Mouse (Mus musculus): ENCODE measurements around the gene Fam209. TPM values are rescaled to one million over a fixed set of nuclear protein-coding genes. Genes with fewer than 3 reads are reported as not detected.

The Fam209 gene
- polyA plus RNA-seq, 1 experiment from 2014 or later, result not detected

DNA sequence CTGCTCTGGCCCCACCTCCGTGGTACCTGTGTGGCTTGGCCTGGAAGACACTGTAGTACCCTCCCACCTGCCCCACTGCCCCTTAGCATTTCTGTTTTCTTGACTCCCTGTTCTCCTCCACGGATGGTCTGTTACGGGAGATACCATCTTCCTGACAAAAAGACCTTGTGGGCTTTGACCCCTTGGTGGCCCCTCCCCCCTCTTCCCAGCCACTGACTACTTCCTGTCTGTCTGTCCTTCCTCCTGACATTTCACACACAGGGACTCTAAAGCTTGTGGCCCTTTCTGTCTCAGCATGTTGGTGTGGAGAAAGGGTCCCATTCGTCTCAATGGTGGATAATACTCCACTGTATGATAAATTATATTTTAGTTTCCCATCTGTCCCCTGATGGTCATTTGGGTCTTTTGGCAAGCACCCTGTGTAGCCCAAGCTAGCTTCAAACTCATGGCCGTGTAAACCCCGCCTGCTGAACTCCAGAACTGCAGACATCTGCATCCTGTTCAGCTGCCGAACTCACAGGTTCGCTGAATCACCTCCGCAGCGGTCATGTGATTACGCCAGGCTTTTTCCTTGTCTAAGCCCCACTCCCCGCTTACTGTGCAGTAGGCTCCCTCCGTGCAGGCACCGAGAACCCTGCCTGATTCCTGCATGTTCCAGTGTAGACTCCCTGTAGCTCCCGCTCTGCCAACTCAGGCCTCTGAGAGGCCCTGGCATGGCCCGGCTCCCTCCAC, 9.5 kb downstream of the Fam209 start:
- Histone ChIP-seq H3K9me3 (replicated peaks) (no peaks in the 10 kb centered on the region), H3K4me3 (no peak overlapping the region), H3K4me1 (no peaks in the 10 kb centered on the region), H3K27me3 (peaks cover 4% of the 10 kb centered on the region), H3K4me2 (replicated peaks) (no peak overlapping the region), H3K36me3 (no peaks in the 10 kb centered on the region), H3K27ac (no peak overlapping the region), H3K9ac (no peak overlapping the region)
- no peak for ATAC-seq (ENCODE audit: low FRiP score)
- 88% methylated on average over 16 of the region's 16 CpGs for WGBS

DNA sequence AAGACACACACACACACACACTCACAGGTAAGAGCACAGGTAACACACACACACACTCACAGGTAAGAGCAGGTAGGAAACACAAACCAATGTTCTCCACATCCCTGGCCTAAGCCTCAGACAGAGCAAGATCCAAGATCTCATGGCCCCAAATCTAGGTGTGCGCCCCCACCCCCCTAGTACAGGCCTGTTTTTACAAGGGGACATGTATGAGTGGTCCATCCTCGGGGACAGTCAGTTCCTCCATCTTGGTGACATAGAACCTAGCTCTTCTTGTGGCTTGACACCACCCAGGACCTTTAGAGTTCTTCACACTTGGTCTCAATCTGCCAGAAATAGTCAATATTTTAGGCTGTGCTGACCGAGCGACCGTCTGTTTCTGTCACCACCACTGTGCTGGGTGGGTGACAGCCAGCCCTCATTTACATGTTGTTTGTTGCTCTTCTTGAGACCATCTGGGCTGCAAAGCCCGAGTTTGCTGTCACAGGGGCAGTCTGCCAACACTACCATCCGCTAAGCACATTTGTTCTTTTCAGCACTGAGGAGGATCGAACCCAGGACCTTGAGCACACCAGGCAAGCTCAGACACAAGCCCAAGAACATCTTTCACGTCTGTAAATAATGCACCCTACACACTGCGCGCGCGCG, 11.6 kb downstream of the Fam209 start:
- Histone ChIP-seq H3K9me3 (replicated peaks) (no peaks in the 10 kb centered on the region), H3K9ac (no peak overlapping the region), H3K27me3 (peaks cover 4% of the 10 kb centered on the region), H3K27ac (no peak overlapping the region), H3K4me2 (replicated peaks) (no peak overlapping the region), H3K4me1 (no peaks in the 10 kb centered on the region), H3K4me3 (no peak overlapping the region), H3K36me3 (no peaks in the 10 kb centered on the region)
- 83% methylated on average over 14 of the region's 14 CpGs for WGBS
- ATAC-seq (ENCODE audit: low FRiP score), result no peak

DNA sequence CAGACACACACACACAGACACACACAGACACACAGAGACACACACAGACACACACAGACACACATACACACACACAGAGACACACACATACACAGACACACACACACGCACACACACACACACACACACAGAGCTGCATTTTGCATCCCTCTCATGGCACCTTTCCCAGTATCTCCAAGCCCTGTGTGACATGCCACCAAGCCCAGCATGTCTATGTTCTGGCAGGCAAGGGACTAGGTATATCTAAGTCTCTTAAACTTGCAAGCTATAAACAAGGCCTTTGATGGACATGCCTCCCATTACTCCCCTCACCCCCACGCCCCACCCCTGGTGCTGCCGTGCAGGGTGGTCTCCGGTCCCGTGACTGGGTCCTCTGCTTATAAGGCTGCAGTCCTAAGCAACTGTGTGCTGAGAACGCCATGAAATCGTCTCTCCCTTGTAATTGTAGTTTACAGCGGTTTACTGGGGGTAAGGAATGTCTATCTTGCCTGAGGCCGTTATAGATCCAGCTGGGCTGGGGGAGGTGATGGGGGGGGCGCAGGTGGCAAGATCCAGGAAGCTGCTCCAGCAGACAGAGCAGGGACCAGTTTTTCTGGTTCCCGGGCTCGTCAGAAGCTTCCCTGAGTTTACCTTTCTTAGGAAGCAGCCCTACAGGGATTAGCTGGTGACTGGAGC, 12.5 kb downstream of the Fam209 start:
- 53% methylated on average over 12 of the region's 12 CpGs for WGBS
- Histone ChIP-seq H3K9ac (no peak overlapping the region), H3K4me3 (no peak overlapping the region), H3K27me3 (peaks cover 4% of the 10 kb centered on the region), H3K4me2 (replicated peaks) (no peak overlapping the region), H3K36me3 (no peaks in the 10 kb centered on the region), H3K9me3 (replicated peaks) (no peaks in the 10 kb centered on the region), H3K4me1 (no peaks in the 10 kb centered on the region), H3K27ac (no peak overlapping the region)
- no peak for ATAC-seq (ENCODE audit: low FRiP score)

DNA sequence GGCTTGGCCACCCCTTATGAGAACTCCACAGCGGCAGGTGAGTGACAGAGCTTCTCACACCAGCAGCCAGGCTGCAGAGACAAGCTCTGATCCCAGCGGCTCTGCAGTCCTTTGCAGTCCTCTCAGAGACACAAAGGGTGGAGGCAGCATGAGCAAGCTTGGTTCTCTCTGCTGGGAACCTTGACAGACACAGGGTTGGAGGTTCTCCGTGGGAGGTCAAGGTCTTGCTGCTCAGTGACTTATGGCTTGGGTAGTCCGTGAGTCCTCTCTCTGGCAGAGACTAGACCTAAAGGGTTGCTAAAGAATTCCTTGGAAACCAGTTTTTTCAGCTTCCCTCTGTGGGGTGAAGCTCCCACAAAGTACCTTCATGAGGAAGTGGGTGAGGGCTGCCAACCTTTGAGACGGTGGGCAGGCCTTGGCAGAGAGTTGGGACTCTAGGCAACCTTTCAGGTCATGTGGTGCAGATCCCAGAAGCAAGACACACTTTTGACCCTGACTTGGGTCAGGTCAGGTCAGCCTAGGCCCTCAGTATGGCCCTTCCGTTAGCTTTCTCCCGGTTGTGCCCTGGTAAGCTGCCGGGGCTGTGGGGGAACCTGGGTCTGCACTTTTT, 24.5 kb downstream of the Fam209 start:
- no peaks in the 10 kb centered on the region for H3K4me1 ChIP-seq
- no peak overlapping the region for H3K9ac ChIP-seq
- no peaks in the 10 kb centered on the region for H3K27me3 ChIP-seq
- ATAC-seq (ENCODE audit: low FRiP score), result no peak
- H3K9me3 ChIP-seq (replicated peaks), result no peaks in the 10 kb centered on the region
- no peak overlapping the region for H3K4me3 ChIP-seq
- WGBS, result 73% methylated on average over 8 of the region's 8 CpGs
- H3K36me3 ChIP-seq, result no peaks in the 10 kb centered on the region
- H3K27ac ChIP-seq, result no peak overlapping the region
- no peak overlapping the region for H3K4me2 ChIP-seq (replicated peaks)

DNA sequence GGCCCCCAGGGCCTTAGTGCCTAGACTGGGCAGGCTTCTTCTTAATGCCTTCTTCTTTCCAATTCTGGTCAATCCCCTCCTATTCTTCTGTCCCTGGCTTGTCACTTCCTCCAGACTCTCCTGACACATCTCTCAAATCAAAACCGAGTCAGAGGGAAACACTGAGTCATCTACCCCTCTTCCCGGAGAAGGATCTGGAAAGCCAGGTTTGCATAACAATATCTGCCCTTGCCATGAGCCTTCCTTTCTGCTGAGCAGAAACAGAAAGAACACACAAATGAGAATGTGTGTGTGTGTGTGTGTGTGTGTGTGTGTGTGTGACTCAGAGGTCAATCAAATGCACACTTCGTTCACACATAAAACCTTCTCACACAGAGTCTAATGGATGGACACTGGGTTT, 26.5 kb downstream of the Fam209 start:
- Histone ChIP-seq H3K4me3 (no peak overlapping the region), H3K4me1 (no peaks in the 10 kb centered on the region), H3K9me3 (replicated peaks) (no peaks in the 10 kb centered on the region), H3K4me2 (replicated peaks) (no peak overlapping the region), H3K36me3 (no peaks in the 10 kb centered on the region), H3K27me3 (no peaks in the 10 kb centered on the region), H3K9ac (no peak overlapping the region), H3K27ac (no peak overlapping the region)
- ATAC-seq (ENCODE audit: low FRiP score), result no peak
- whole genome bisulfite sequencing, result 48% methylated on average over 3 of the region's 3 CpGs

DNA sequence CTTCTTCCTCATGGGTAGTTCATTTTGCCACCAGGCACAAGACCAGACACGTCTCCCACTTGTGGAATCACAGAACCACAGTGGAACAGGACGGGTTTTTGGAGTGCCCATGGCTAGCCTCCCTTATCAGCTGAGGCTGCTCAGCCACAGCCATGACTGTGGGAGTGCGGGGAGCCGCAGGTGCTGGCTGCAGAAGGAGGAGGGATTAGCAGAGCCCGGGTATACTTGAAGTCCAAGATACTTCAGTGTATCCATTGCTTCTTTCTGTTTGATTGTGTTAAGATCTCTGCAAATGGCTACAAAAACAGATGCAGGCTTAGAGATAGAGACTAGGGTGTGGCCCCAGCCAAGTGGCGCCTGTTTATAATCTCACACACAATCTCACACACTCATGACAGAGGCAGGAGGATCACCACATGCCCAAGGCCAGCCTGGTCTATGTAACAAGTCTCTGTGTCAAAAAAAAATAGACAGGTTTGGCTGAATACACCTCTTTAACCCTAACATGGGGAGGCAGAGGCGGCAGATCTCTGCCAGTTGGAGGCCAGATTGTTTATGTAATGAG, 28.5 kb downstream of the Fam209 start:
- Histone ChIP-seq H3K9ac (no peak overlapping the region), H3K4me3 (no peak overlapping the region), H3K4me1 (no peaks in the 10 kb centered on the region), H3K4me2 (replicated peaks) (no peak overlapping the region), H3K9me3 (replicated peaks) (no peaks in the 10 kb centered on the region), H3K27me3 (no peaks in the 10 kb centered on the region), H3K27ac (no peak overlapping the region), H3K36me3 (no peaks in the 10 kb centered on the region)
- no peak for ATAC-seq (ENCODE audit: low FRiP score)
- WGBS, result 62% methylated on average over 7 of the region's 7 CpGs

DNA sequence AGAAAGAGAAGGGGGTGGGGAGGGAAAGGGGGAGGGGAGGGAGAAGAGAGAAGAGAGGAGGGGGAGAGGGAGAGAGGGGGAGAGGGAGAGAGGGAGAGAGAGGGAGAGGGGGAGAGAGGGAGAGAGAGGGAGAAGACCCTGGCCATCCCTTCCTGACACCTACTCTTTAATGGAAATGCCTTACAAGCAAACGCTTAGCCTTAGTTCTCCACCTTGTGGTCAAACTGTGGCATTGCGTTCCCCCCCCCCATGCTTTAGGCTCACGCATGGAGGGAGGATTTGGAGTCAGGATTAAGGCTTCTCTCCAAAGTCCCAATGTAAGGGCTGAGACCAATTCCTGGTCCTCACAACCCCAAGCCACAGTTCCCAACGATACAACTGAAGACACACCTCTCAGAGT, 29.0 kb downstream of the Fam209 start:
- H3K36me3 ChIP-seq, result no peaks in the 10 kb centered on the region
- H3K9me3 ChIP-seq (replicated peaks), result no peaks in the 10 kb centered on the region
- H3K27me3 ChIP-seq, result no peaks in the 10 kb centered on the region
- no peak overlapping the region for H3K4me3 ChIP-seq
- H3K4me1 ChIP-seq, result no peaks in the 10 kb centered on the region
- ATAC-seq (ENCODE audit: low FRiP score), result no peak
- WGBS, result 7% methylated on average over 4 of the region's 4 CpGs
- no peak overlapping the region for H3K27ac ChIP-seq
- H3K4me2 ChIP-seq (replicated peaks), result no peak overlapping the region
- H3K9ac ChIP-seq, result no peak overlapping the region

DNA sequence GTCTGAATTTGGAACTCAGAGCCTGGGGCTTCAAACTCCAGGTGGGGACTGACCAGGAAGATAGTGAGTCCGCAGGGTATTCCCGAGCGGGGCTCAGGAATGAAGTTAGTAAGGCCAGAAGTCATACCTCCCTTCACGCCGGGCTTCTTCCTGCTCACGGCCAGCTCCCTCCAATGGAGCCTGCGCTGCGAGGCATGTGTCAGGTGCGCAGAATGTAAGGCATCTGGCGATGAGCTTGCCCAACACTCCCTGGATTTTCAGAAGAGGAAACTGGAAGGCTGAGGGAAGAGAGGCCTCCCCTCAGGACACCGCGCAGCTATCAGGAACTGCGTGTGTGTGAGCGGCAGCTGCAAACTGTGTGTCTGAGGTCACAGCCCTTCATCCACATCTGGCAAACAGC, 29.8 kb downstream of the Fam209 start:
- H3K4me2 ChIP-seq (replicated peaks), result no peak overlapping the region
- H3K9ac ChIP-seq, result no peak overlapping the region
- H3K9me3 ChIP-seq (replicated peaks), result no peaks in the 10 kb centered on the region
- no peak overlapping the region for H3K27ac ChIP-seq
- H3K27me3 ChIP-seq, result no peaks in the 10 kb centered on the region
- ATAC-seq (ENCODE audit: low FRiP score), result no peak
- H3K4me3 ChIP-seq, result no peak overlapping the region
- no peaks in the 10 kb centered on the region for H3K4me1 ChIP-seq
- no peaks in the 10 kb centered on the region for H3K36me3 ChIP-seq
- 69% methylated on average over 14 of the region's 14 CpGs for WGBS

DNA sequence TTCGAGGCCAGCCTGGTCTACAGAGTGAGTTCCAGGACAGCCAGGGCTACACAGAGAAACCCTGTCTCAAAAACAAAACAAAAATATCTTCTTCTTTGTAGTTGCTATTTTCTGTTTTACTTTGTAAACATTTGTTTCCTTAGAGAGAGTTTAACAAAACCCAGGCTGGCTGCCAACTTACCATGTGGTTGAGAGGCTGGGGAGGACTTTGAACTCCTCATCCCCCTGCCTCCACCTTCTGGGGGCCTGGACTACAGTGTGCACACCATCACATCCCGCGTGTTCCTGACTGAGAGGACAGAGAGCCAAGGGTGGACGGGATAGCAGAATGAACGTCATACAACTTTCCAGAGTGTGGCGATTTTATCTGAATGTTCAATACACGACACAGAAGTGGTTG, 33.8 kb downstream of the Fam209 start:
- Histone ChIP-seq H3K4me3 (no peak overlapping the region), H3K9me3 (replicated peaks) (no peaks in the 10 kb centered on the region), H3K4me2 (replicated peaks) (no peak overlapping the region), H3K9ac (no peak overlapping the region), H3K27me3 (no peaks in the 10 kb centered on the region), H3K4me1 (no peaks in the 10 kb centered on the region), H3K27ac (no peak overlapping the region), H3K36me3 (no peaks in the 10 kb centered on the region)
- no peak for ATAC-seq (ENCODE audit: low FRiP score)
- 90% methylated on average over 7 of the region's 7 CpGs for WGBS

DNA sequence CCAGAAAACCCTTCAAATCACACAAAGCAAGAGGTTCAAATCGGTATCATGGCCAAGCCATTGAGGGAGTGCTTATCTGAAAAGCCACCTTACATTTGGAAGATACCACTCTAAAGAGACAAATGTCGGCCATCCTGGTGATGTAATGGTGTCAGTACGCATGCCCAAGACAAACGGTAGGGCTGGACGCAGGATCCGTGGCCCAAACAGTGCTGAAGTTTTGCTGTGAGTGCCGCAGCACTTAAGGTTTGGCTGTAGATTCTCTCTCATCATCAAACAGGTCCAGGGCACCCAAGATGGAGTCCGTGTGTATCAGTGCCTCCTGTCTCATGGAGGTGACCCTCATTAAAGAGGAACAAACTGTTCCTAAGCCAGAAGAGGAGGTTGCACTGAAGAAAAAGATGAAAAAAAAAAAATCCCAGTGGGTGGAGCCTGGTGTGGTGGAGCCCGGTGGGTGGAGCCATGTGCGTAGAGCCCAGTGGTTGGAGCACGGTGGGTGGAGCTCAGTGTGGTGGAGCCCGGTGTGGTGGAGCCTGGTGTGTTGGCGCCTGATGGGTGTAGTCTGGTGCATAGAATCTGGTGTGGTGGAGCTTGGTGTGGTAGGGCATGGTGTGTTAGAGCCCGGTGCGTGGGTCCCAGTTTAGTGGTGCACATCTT, 37.9 kb downstream of the Fam209 start:
- Histone ChIP-seq H3K4me3 (no peak overlapping the region), H3K9ac (no peak overlapping the region), H3K4me2 (replicated peaks) (no peak overlapping the region), H3K27ac (no peak overlapping the region), H3K9me3 (replicated peaks) (no peaks in the 10 kb centered on the region), H3K27me3 (peaks cover 8% of the 10 kb centered on the region; the same call in 1 of the 2 replicates), H3K36me3 (no peaks in the 10 kb centered on the region), H3K4me1 (no peaks in the 10 kb centered on the region)
- WGBS, result 94% methylated on average over 15 of the region's 15 CpGs
- ATAC-seq (ENCODE audit: low FRiP score), result no peak

DNA sequence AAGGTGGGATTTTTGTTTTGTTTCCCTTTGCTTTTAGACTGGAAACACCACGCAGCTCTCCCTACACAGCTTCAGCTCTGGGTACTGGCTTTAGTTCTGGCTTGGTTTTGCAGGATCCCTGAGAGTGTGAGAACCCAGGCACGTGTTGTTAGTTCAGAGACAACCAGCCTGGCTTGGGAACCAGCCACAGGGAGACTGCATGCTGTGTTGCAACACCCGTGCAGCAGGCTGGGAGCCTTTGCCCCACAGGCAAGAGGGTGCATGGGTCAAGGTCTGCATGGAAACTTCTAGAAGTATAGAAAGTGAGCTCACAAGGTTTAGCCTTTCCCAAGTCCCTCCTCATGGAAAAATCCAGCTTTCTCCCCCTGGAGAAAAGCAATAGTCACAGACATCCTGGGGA, 38.6 kb downstream of the Fam209 start:
- Histone ChIP-seq H3K4me2 (replicated peaks) (no peak overlapping the region), H3K4me1 (no peaks in the 10 kb centered on the region), H3K9me3 (replicated peaks) (no peaks in the 10 kb centered on the region), H3K9ac (no peak overlapping the region), H3K4me3 (no peak overlapping the region), H3K27ac (no peak overlapping the region), H3K27me3 (peaks cover 12% of the 10 kb centered on the region; the same call in 1 of the 2 replicates), H3K36me3 (no peaks in the 10 kb centered on the region)
- WGBS, result 58% methylated on average over 3 of the region's 3 CpGs
- ATAC-seq (ENCODE audit: low FRiP score), result no peak
